Mouse (Mus musculus) limb, embryonic 11.5 days (tissue): ENCODE results near the gene Gdf3. TPM values are rescaled to one million over a fixed set of nuclear protein-coding genes. Genes with fewer than 3 reads are reported as not detected.

Experiments
- ATAC-seq: fragments of 200-750 bp; cut with Nextera tagmentation; 2 replicates; pipeline ENCODE4 v1.8.0; 2017; ENCODE audit warnings: low read depth; ENCODE audit not compliant: insufficient number of reproducible peaks, low FRiP score, low TSS enrichment
- DNase-seq: peaks from one replicate; pipeline ENCODE4 v3.0.0-alpha.2; 2015; ENCODE audit warnings: low spot score
- H3K27ac ChIP-seq: fragments of 300-500 bp; sonication (generic); replicated peaks from 2 replicates; pipeline ENCODE4 v1.5.1; 2014; ENCODE audit warnings: low read depth, mild to moderate bottlenecking, low read length
- H3K27me3 ChIP-seq: fragments of 300-500 bp; sonication (generic); 2 replicates; pipeline ENCODE4 v1.6.1; 2014; ENCODE audit warnings: mild to moderate bottlenecking, low read length, mixed read lengths; ENCODE audit not compliant: control insufficient read depth, insufficient read depth
- H3K36me3 ChIP-seq: fragments of 300-500 bp; sonication (generic); 2 replicates; pipeline ENCODE4 v1.6.1; 2014; ENCODE audit warnings: mild to moderate bottlenecking, low read length, moderate library complexity, mixed read lengths; ENCODE audit not compliant: control insufficient read depth, insufficient read depth
- H3K4me1 ChIP-seq: fragments of 300-500 bp; sonication (generic); 2 replicates; pipeline ENCODE4 v1.6.1; 2014; ENCODE audit warnings: low read length, mixed read lengths; ENCODE audit not compliant: control insufficient read depth, insufficient read depth
- H3K4me2 ChIP-seq: fragments of 300-500 bp; sonication (generic); 2 replicates; pipeline ENCODE4 v1.6.1; 2014; ENCODE audit warnings: low read depth, mild to moderate bottlenecking, moderate library complexity; ENCODE audit not compliant: severe bottlenecking
- H3K4me3 ChIP-seq: fragments of 300-500 bp; sonication (generic); 2 replicates; pipeline ENCODE4 v1.5.1; 2014; ENCODE audit warnings: low read depth, low read length
- H3K9ac ChIP-seq: fragments of 300-500 bp; sonication (generic); 2 replicates; pipeline ENCODE4 v1.6.1; 2014; ENCODE audit warnings: mild to moderate bottlenecking, low read length
- H3K9me3 ChIP-seq: fragments of 300-500 bp; sonication (generic); 2 replicates; pipeline ENCODE4 v1.6.1; 2016; ENCODE audit warnings: low read length; ENCODE audit not compliant: control insufficient read depth
- WGBS: fragments of 180-500 bp; shearing (Covaris S2); extraction: QIAGEN DNeasy Blood & Tissue Kit; methylation state at CpG from one replicate; pipeline ENCODE4 v1.1.7; 2014; 5-methylcytosine and 5-hydroxymethylcytosine counted together
- polyA plus RNA-seq: library from polyadenylated mRNA; unstranded; fragments of >200 nt; fragmentation: Nextera tagmentation; extraction: Ambion mirVana; gene quantifications from 2 replicates; pipeline ENCODE4 v1.2.1, GENCODE M21; 2014

Gene Gdf3
- polyA plus RNA-seq, 1 experiment from 2014 or later, result 0.07 TPM

GRCm38 (mm10) chr6:122614047-122614446, 4.2 kb upstream of the Gdf3 start:
- ATAC-seq, result no peak
- no peak for DNase-seq
- no peaks in the 10 kb centered on the region for H3K36me3 ChIP-seq
- no peaks in the 10 kb centered on the region for H3K4me1 ChIP-seq
- 69% methylated on average over 2 of the region's 2 CpGs for WGBS
- no peaks in the 10 kb centered on the region; the same call in 1 of the 2 replicates for H3K9me3 ChIP-seq
- H3K4me3 ChIP-seq, result no peak overlapping the region
- no peaks in the 10 kb centered on the region for H3K27me3 ChIP-seq
- no peak overlapping the region for H3K4me2 ChIP-seq
- no peak overlapping the region for H3K9ac ChIP-seq
- H3K27ac ChIP-seq, result no peak overlapping the region

GRCm38 (mm10) chr6:122612426-122612825, 2.5 kb upstream of the Gdf3 start:
- 84% methylated on average over 4 of the region's 4 CpGs for WGBS
- H3K4me2 ChIP-seq, result no peak overlapping the region
- no peak for DNase-seq
- H3K4me1 ChIP-seq, result no peaks in the 10 kb centered on the region
- H3K9ac ChIP-seq, result no peak overlapping the region
- H3K36me3 ChIP-seq, result no peaks in the 10 kb centered on the region
- no peak overlapping the region for H3K4me3 ChIP-seq
- no peak overlapping the region for H3K27ac ChIP-seq
- no peaks in the 10 kb centered on the region for H3K27me3 ChIP-seq
- no peak for ATAC-seq
- no peaks in the 10 kb centered on the region; the same call in 1 of the 2 replicates for H3K9me3 ChIP-seq

GRCm38 (mm10) chr6:122609377-122609728, 534 bp downstream of the Gdf3 start:
- H3K27me3 ChIP-seq, result no peaks in the 10 kb centered on the region
- no peak overlapping the region for H3K27ac ChIP-seq
- no peak overlapping the region for H3K9ac ChIP-seq
- H3K4me2 ChIP-seq, result no peak overlapping the region
- ATAC-seq, result no peak
- H3K4me1 ChIP-seq, result no peaks in the 10 kb centered on the region
- WGBS, result 71% methylated on average over 9 of the region's 9 CpGs
- H3K4me3 ChIP-seq, result no peak overlapping the region
- no peaks in the 10 kb centered on the region for H3K9me3 ChIP-seq
- no peaks in the 10 kb centered on the region for H3K36me3 ChIP-seq
- no peak for DNase-seq

GRCm38 (mm10) chr6:122608434-122609376, 1.2 kb downstream of the Gdf3 start:
- no peak for ATAC-seq
- Histone ChIP-seq H3K4me1 (no peaks in the 10 kb centered on the region), H3K4me2 (no peak overlapping the region), H3K27ac (no peak overlapping the region), H3K36me3 (no peaks in the 10 kb centered on the region), H3K27me3 (no peaks in the 10 kb centered on the region), H3K9ac (no peak overlapping the region), H3K9me3 (no peaks in the 10 kb centered on the region), H3K4me3 (no peak overlapping the region)
- 78% methylated on average over 10 of the region's 10 CpGs for WGBS
- DNase-seq, result no peak

GRCm38 (mm10) chr6:122607700-122608099, 2.2 kb downstream of the Gdf3 start:
- Histone ChIP-seq H3K9me3 (no peaks in the 10 kb centered on the region), H3K4me2 (no peak overlapping the region), H3K4me3 (no peak overlapping the region), H3K9ac (no peak overlapping the region), H3K36me3 (no peaks in the 10 kb centered on the region), H3K27me3 (no peaks in the 10 kb centered on the region), H3K27ac (no peak overlapping the region), H3K4me1 (no peaks in the 10 kb centered on the region)
- ATAC-seq (no peak), DNase-seq (no peak)
- WGBS, result 90% methylated on average over 12 of the region's 12 CpGs

GRCm38 (mm10) chr6:122606661-122607060, 3.2 kb downstream of the Gdf3 start:
- no peak overlapping the region for H3K4me2 ChIP-seq

GRCm38 (mm10) chr6:122605483-122605882, 4.4 kb downstream of the Gdf3 start:
- H3K4me3 ChIP-seq, result no peak overlapping the region
- H3K4me2 ChIP-seq, result no peak overlapping the region
- no peaks in the 10 kb centered on the region for H3K9me3 ChIP-seq
- ATAC-seq (no peak), DNase-seq (no peak)
- H3K9ac ChIP-seq, result no peak overlapping the region
- H3K27me3 ChIP-seq, result no peaks in the 10 kb centered on the region
- H3K27ac ChIP-seq, result no peak overlapping the region
- no peaks in the 10 kb centered on the region for H3K4me1 ChIP-seq
- 90% methylated on average over 8 of the region's 8 CpGs for WGBS
- no peaks in the 10 kb centered on the region for H3K36me3 ChIP-seq

More at GRCm38 (mm10) chr6:122606661-122607060, 3.2 kb downstream of the Gdf3 start:
- no peaks in the 10 kb centered on the region for H3K27me3 ChIP-seq
- no peaks in the 10 kb centered on the region for H3K4me1 ChIP-seq
- H3K9ac ChIP-seq, result no peak overlapping the region
- no peaks in the 10 kb centered on the region for H3K36me3 ChIP-seq
- H3K9me3 ChIP-seq, result no peaks in the 10 kb centered on the region
- 95% methylated on average over 11 of the region's 11 CpGs for WGBS
- ATAC-seq, result no peak
- no peak overlapping the region for H3K4me3 ChIP-seq
- H3K27ac ChIP-seq, result no peak overlapping the region
- no peak for DNase-seq

GRCm38 (mm10) chr6:122604260-122604659, 5.6 kb downstream of the Gdf3 start:
- Histone ChIP-seq H3K27me3 (no peaks in the 10 kb centered on the region), H3K4me1 (no peaks in the 10 kb centered on the region), H3K4me2 (no peak overlapping the region), H3K9ac (no peak overlapping the region), H3K4me3 (no peak overlapping the region), H3K27ac (no peak overlapping the region), H3K9me3 (no peaks in the 10 kb centered on the region), H3K36me3 (no peaks in the 10 kb centered on the region)
- no peak for ATAC-seq
- no peak for DNase-seq
